Mouse (Mus musculus) liver, embryonic 11.5 days (tissue): ENCODE data around the gene Pik3c2g. TPM values are rescaled to one million over a fixed set of nuclear protein-coding genes. Genes with fewer than 3 reads are reported as not detected.

Experiments
- ATAC-seq: fragments of 200-750 bp; cut with Nextera tagmentation; replicated peaks from 2 replicates; pipeline ENCODE4 v1.8.0; 2017; ENCODE audit warnings: moderate number of reproducible peaks, mild to moderate bottlenecking, moderate TSS enrichment, moderate library complexity; ENCODE audit not compliant: low FRiP score
- DNase-seq: peaks from one replicate; pipeline ENCODE4 v3.0.0-alpha.2; 2017; ENCODE audit warnings: low spot score
- H3K27ac ChIP-seq: fragments of 300-500 bp; sonication (generic); 2 replicates; pipeline ENCODE4 v1.5.1; 2014; ENCODE audit warnings: mild to moderate bottlenecking, low read depth, low read length, control low read depth
- H3K27me3 ChIP-seq: fragments of 300-500 bp; sonication (generic); replicated peaks from 2 replicates; pipeline ENCODE4 v1.6.1; 2014; ENCODE audit warnings: low read length, mixed read lengths; ENCODE audit not compliant: control insufficient read depth, insufficient read depth
- H3K36me3 ChIP-seq: fragments of 300-500 bp; sonication (generic); 2 replicates; pipeline ENCODE4 v1.6.1; 2014; ENCODE audit warnings: mild to moderate bottlenecking, low read length, moderate library complexity, mixed read lengths; ENCODE audit not compliant: control insufficient read depth, insufficient read depth
- H3K4me1 ChIP-seq: fragments of 300-500 bp; sonication (generic); replicated peaks from 2 replicates; pipeline ENCODE4 v1.6.1; 2014; ENCODE audit warnings: low read length, mixed read lengths; ENCODE audit not compliant: control insufficient read depth, insufficient read depth
- H3K4me2 ChIP-seq: fragments of 300-500 bp; sonication (generic); 2 replicates; pipeline ENCODE4 v1.6.1; 2014; ENCODE audit warnings: mild to moderate bottlenecking, control low read depth, moderate library complexity
- H3K4me3 ChIP-seq: fragments of 300-500 bp; sonication (generic); 2 replicates; pipeline ENCODE4 v1.5.1; 2014; ENCODE audit warnings: low read depth, low read length, control low read depth
- H3K9ac ChIP-seq: fragments of 300-500 bp; sonication (generic); 2 replicates; pipeline ENCODE4 v1.6.1; 2014; ENCODE audit warnings: low read depth, low read length, control low read depth
- H3K9me3 ChIP-seq: fragments of 300-500 bp; sonication (generic); 2 replicates; pipeline ENCODE4 v1.6.1; 2016; ENCODE audit warnings: low read length, inconsistent platforms, mixed read lengths; ENCODE audit not compliant: control insufficient read depth
- WGBS: fragments of 180-500 bp; shearing (Covaris S2); extraction: QIAGEN DNeasy Blood & Tissue Kit; methylation state at CpG from one replicate; pipeline ENCODE4 v1.1.7; 2014; 5-methylcytosine and 5-hydroxymethylcytosine counted together
- polyA plus RNA-seq: library from polyadenylated mRNA; unstranded; fragments of >200 nt; fragmentation: Nextera tagmentation; extraction: Ambion mirVana; gene quantifications from 2 replicates; pipeline ENCODE4 v1.2.1, GENCODE M21; 2014

The Pik3c2g gene
- polyA plus RNA-seq = 1.3 and 1.6 TPM in 2 replicates

DNA sequence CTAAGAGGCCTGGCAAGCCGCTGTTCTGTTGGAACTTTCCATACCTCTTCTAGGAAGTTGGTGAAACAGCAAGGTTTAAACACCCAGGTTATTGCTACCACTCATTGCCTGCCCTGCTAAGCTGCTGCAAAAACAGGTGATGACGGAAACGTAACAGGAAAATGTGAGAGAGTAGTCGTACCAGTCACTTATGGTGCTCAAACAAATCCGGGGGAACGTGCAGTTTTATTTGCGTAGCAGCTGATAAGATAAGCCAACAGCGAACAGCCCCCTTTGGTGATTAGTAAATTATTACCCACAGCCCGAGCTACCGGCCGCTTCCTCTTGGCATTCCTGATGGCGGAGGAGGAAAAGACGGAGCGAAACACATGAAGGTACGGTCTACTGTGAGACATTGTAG lies at the start of gene Pik3c2g:
Gene Pik3c2g, plus strand, starts transcription at position 330 of the 400 bp plus-strand sequence.
- WGBS = 47% methylated on average over 15 of the region's 15 CpGs
- peak; percentile 35 for ATAC-seq

DNA sequence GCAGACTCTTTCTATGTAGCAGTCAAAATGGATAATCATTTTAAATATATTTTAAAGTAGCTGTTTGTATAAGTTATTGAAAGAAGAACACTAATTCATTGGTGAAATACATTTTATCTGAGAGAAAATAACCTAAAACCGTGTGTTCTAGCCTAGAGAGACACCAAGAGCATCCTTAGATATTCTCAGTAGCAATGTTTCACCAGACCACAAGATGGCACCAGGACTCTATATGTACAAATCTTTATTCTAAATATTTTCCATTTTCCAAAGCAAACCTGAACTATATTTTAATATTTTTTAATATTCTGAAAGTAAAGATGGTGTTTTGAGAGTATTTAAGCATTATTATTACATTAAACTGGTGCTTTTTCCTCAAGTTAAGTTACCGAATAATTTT lies 48.6 kb upstream of the Pik3c2g start:
- WGBS = 59% methylated on average over 2 of the region's 2 CpGs
- H3K36me3 ChIP-seq = no peaks in the 10 kb centered on the region
- H3K27me3 ChIP-seq = no peaks in the 10 kb centered on the region
- no peaks in the 10 kb centered on the region for H3K9me3 ChIP-seq
- no peaks in the 10 kb centered on the region for H3K4me1 ChIP-seq
- ATAC-seq (no peak), DNase-seq (no peak)
- no peak overlapping the region for H3K4me3 ChIP-seq
- H3K4me2 ChIP-seq = no peak overlapping the region
- H3K9ac ChIP-seq = no peak overlapping the region
- no peak overlapping the region for H3K27ac ChIP-seq

More for the DNA sequence above, at the start of gene Pik3c2g:
- H3K9ac ChIP-seq = no peak within 1 kb of the TSS
- DNase-seq = no peak
- H3K4me3 ChIP-seq = 0 out of 2 replicates have a peak within 1 kb of the TSS, but pooled peaks have one; percentile 10
- no peaks in the 10 kb centered on the region for H3K4me1 ChIP-seq
- H3K9me3 ChIP-seq = no peaks in the 10 kb centered on the region
- no peaks in the 10 kb centered on the region for H3K36me3 ChIP-seq
- H3K4me2 ChIP-seq = peak within 1 kb of the TSS; percentile 41
- H3K27me3 ChIP-seq = no peaks in the 10 kb centered on the region
- H3K27ac ChIP-seq = no peak within 1 kb of the TSS

DNA sequence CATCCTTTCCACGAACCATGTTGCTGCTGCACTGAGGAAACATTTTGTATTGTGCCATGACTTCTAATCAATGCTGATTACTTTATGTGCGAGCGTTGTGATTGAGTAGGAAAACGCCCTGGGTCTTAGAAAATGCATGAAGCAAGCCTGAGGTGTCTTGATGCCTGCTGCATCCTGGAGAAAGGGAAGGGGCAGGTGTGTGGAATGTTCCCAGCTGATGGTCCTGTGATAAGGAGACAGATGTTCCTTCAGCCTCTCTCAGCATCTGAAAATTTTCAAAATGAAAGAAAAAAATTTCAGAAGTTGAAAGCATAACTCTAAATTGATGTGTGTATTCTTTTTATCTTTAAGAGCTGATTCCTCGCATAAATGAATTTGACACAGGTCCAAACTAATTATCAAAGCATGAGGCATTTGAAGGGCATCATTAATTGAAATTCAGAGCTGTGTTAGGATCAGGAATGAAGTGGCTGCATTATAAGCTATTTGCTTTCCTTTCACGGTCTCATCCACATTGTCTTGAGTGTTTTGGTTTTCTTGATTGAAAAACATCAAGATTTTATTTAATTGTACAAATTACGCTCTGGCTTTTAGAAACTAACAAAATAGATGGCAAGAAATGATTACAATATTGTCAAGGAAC lies 31.4 kb upstream of the Pik3c2g start:
- Histone ChIP-seq H3K9me3 (no peaks in the 10 kb centered on the region), H3K4me3 (no peak overlapping the region), H3K27me3 (no peaks in the 10 kb centered on the region), H3K4me2 (no peak overlapping the region), H3K9ac (no peak overlapping the region), H3K4me1 (no peaks in the 10 kb centered on the region), H3K36me3 (no peaks in the 10 kb centered on the region), H3K27ac (no peak overlapping the region)
- ATAC-seq (no peak), DNase-seq (no peak)
- WGBS = 73% methylated on average over 7 of the region's 7 CpGs

GRCm38 (mm10) chr6:139569211-139569610 lies 17.8 kb upstream of the Pik3c2g start:
- Histone ChIP-seq H3K27ac (no peak overlapping the region), H3K4me2 (no peak overlapping the region), H3K4me3 (no peak overlapping the region), H3K27me3 (no peaks in the 10 kb centered on the region), H3K9ac (no peak overlapping the region), H3K9me3 (no peaks in the 10 kb centered on the region), H3K36me3 (no peaks in the 10 kb centered on the region), H3K4me1 (no peaks in the 10 kb centered on the region)
- ATAC-seq (no peak), DNase-seq (no peak)
- 61% methylated on average over 7 of the region's 7 CpGs for WGBS

- Histone ChIP-seq H3K36me3 (no peaks in the 10 kb centered on the region), H3K4me3 (no peak overlapping the region), H3K4me2 (no peak overlapping the region), H3K27me3 (no peaks in the 10 kb centered on the region), H3K27ac (no peak overlapping the region), H3K9ac (no peak overlapping the region), H3K9me3 (no peaks in the 10 kb centered on the region), H3K4me1 (no peaks in the 10 kb centered on the region)
- 75% methylated on average over 4 of the region's 4 CpGs for WGBS
- ATAC-seq (no peak), DNase-seq (no peak)
These were observed 11.2 kb upstream of the Pik3c2g start for GRCm38 (mm10) chr6:139575854-139576253.

- no peak for ATAC-seq
- H3K27ac ChIP-seq = no peak overlapping the region
- no peaks in the 10 kb centered on the region for H3K9me3 ChIP-seq
- no peak overlapping the region for H3K9ac ChIP-seq
- H3K4me1 ChIP-seq = no peaks in the 10 kb centered on the region
- no peaks in the 10 kb centered on the region for H3K36me3 ChIP-seq
- H3K27me3 ChIP-seq = no peaks in the 10 kb centered on the region
- 61% methylated on average over 10 of the region's 10 CpGs for WGBS
- no peak overlapping the region for H3K4me3 ChIP-seq
- H3K4me2 ChIP-seq = no peak overlapping the region
- DNase-seq = no peak
These were observed 10.6 kb upstream of the Pik3c2g start for GRCm38 (mm10) chr6:139576261-139577014.

DNA sequence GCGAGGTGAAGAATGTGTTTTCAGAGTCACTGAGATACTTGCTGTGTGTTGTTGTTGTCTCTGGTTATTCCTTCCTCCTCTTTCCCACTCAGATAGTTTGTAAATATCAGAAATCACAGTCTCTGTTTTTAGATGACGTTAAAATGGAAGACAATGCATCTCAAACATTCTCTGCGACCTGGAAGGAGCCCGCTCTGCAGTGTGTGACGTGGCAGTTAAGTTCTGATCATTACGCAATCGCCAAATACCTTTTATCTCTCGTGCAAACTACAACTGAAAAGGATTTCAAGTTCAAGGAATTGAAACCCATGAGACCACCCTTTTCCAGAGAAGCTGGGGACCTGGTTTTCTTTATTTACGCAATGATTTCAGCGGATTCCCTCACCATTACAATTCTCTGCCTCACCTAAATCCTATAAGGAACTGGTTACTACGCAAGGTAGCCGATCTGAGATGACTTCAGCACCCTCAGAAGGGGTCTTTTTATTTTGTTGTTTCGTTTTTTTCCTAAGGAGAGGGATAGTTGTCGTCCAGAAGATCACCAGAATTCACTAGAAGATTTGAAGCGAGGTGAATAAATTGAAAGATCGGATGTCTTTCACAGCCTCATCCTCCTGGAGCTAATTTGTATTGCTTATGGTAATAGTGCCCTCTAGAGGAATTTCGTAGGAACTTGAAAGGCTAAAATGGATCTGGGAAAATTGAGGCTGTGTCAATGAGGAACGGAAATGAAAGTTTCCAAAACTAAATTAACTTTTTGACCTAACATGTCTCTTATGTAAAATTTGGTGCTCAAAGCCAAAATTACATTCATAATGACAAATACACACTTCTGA lies 9.8 kb upstream of the Pik3c2g start:
- WGBS = 50% methylated on average over 18 of the region's 18 CpGs
- H3K9me3 ChIP-seq = no peaks in the 10 kb centered on the region
- DNase-seq (no peak), ATAC-seq (no peak)
- H3K4me3 ChIP-seq = no peak overlapping the region
- no peaks in the 10 kb centered on the region for H3K27me3 ChIP-seq
- H3K36me3 ChIP-seq = no peaks in the 10 kb centered on the region
- H3K9ac ChIP-seq = no peak overlapping the region
- H3K4me1 ChIP-seq = no peaks in the 10 kb centered on the region
- H3K27ac ChIP-seq = no peak overlapping the region
- H3K4me2 ChIP-seq = peak overlapping the region; percentile 6; the same call in 1 of the 2 replicates

GRCm38 (mm10) chr6:139587478-139587877 lies 457 bp downstream of the Pik3c2g start:
- Histone ChIP-seq H3K9ac (no peak overlapping the region), H3K9me3 (no peaks in the 10 kb centered on the region), H3K36me3 (no peaks in the 10 kb centered on the region), H3K4me3 (no peak overlapping the region), H3K4me1 (no peaks in the 10 kb centered on the region), H3K27me3 (no peaks in the 10 kb centered on the region), H3K27ac (no peak overlapping the region), H3K4me2 (peak overlapping the region; percentile 41)
- 73% methylated on average over 12 of the region's 12 CpGs for WGBS
- ATAC-seq (no peak), DNase-seq (no peak)
